Mouse (Mus musculus): ENCODE data around the gene Gabra1. TPM values are rescaled to one million over a fixed set of nuclear protein-coding genes. Genes with fewer than 3 reads are reported as not detected.

Gene Gabra1
- 0.13 TPM for polyA plus RNA-seq (2014; fragmentation: Illumina TruSeq; extraction: RNeasy Lipid Tissue Mini Kit (QIAGEN cat#74804); ENCODE audit: low read depth, low replicate concordance)

DNA sequence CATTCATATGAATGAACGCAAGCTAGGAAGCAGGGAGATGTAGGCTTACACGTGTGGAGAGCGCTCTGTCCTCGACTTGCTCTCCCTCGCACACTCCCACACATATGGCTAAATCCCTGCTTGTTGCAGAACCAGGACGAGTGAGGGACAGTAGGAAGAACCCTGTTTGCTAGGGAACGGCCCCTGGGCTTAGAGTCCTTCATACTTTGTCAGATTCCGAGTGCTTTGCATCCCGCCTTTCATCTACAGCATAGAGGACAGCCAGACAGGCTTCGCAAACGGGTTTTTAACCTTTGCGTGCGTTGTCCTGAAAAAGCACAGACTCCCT lies at the start of gene Gabra1:
Gabra1 (minus strand) TSS at position 106 of the 328 bp plus-strand sequence.

Other genes with a start within 250 kb of the Gabra1 start
- 1.5 TPM for gene Gabrg2, start 182.1 kb downstream of the Gabra1 start, polyA plus RNA-seq (2014; fragmentation: Illumina TruSeq; extraction: RNeasy Lipid Tissue Mini Kit (QIAGEN cat#74804); ENCODE audit: low read depth, low replicate concordance)
- gene Gabra6, start 138.1 kb upstream of the Gabra1 start, polyA plus RNA-seq (2014; fragmentation: Illumina TruSeq; extraction: RNeasy Lipid Tissue Mini Kit (QIAGEN cat#74804); ENCODE audit: low read depth, low replicate concordance) = not detected
- gene Gabrb2, start 236.8 kb upstream of the Gabra1 start, polyA plus RNA-seq (2014; fragmentation: Illumina TruSeq; extraction: RNeasy Lipid Tissue Mini Kit (QIAGEN cat#74804); ENCODE audit: low read depth, low replicate concordance) = 0.28 TPM